Mouse (Mus musculus) megakaryocyte, embryonic 14.5 days (primary cell): ENCODE results near the gene Nthl1.

ENCODE experiments used
- FLI1 ChIP-seq: IDR thresholded peaks from 2 replicates; pipeline ENCODE4 v1.6.1; 2012; ENCODE audit warnings: low read length, inconsistent platforms, mixed read lengths
- GATA1 ChIP-seq: IDR thresholded peaks from 3 replicates; pipeline ENCODE4 v1.6.1; 2012; ENCODE audit warnings: mixed read lengths, low read length, inconsistent platforms, borderline replicate concordance

GRCm38 (mm10) chr17:24632813-24633449, 451 bp downstream of the Nthl1 start:
- TF ChIP-seq GATA1 (no peak), FLI1 (no peak)
